Mouse (Mus musculus): ENCODE data around the gene Xpr1. TPM values are rescaled to one million over a fixed set of nuclear protein-coding genes. Genes with fewer than 3 reads are reported as not detected.
A peak's percentile ranks its signal among the peaks of the same experiment; 100 is the strongest.
"Not testable (repeated sequence)": the region's sequence is repeated elsewhere in the genome, so short reads cannot be mapped to it uniquely, and the experiment has no call there.

The Xpr1 gene
- polyA plus RNA-seq, 1 experiment = 6.7 TPM

DNA sequence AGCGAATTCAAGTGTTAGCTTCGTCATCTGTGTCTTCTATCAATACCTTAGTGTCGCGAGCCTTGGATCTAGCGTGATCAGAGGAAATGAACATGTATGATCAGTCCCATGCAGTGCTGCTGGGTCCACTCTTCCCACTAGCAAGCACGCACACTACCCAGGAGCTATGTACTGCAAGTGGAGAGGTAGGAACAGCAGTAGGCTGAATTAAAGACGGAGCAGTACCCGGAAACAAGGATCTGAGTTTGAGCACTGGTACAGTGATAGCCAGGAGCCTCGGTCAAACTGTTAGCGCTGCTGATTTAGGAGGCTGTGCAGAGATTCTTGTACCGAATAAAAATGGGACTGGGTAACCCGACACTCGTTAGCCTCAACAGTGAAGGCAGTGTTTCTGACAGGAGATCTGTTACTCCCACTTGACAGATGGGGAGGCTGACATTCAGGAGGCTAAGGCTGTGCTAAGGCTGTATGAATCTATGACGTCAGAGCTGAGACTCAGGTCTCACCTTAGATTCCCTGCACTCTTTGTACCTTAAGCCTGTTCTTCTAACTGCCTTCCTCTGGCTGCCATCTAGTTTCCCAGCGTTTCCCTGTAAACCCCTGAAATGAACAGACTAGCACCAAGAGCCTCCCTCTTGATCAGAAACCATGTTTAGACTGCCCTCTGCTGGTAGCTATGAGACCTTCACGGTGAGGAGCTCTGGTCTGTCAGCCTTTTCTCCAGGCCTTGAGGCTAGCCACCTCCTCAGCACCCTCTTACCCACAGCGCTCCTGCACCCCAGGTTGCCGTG, 136.0 kb downstream of the Xpr1 start:
- Histone ChIP-seq H3K36me3 (ENCODE audit: control insufficient read depth, insufficient read depth, low read length) (peaks cover 20% of the 10 kb centered on the region), H3K27ac (ENCODE audit: insufficient read depth, low read depth, low read length) (no peak overlapping the region), H3K4me1 (ENCODE audit: control insufficient read depth, insufficient read depth, insufficient read length, low read length) (peaks cover 3% of the 10 kb centered on the region), H3K27me3 (ENCODE audit: control insufficient read depth, insufficient read depth, low read length) (no peaks in the 10 kb centered on the region), H3K4me3 (ENCODE audit: low read depth, low read length) (no peak overlapping the region)
- 70% methylated on average over 18 of the region's 18 CpGs for WGBS
- TF ChIP-seq POLR2A (IDR thresholded peaks at IDR 0.05; ENCODE audit: low read depth, low read length) (no peak), CTCF (IDR thresholded peaks at IDR 0.05; ENCODE audit: extremely low read depth, insufficient read length, insufficient replicate concordance, low read depth, low read length) (peak; percentile 65; the same call in 1 of the 2 replicates)

- no peak overlapping the region for H3K4me3 ChIP-seq (ENCODE audit: low read depth, low read length)
- WGBS = 92% methylated on average over 10 of the region's 10 CpGs
- H3K4me1 ChIP-seq (ENCODE audit: control insufficient read depth, insufficient read depth, insufficient read length, low read length) = peaks cover 6% of the 10 kb centered on the region
- no peaks in the 10 kb centered on the region for H3K27me3 ChIP-seq (ENCODE audit: control insufficient read depth, insufficient read depth, low read length)
- no peak overlapping the region for H3K27ac ChIP-seq (ENCODE audit: insufficient read depth, low read depth, low read length)
- peaks cover 17% of the 10 kb centered on the region for H3K36me3 ChIP-seq (ENCODE audit: control insufficient read depth, insufficient read depth, low read length)
- TF ChIP-seq POLR2A (IDR thresholded peaks at IDR 0.05; ENCODE audit: low read depth, low read length) = no peak
- no peak for TF ChIP-seq CTCF (IDR thresholded peaks at IDR 0.05; ENCODE audit: extremely low read depth, insufficient read length, insufficient replicate concordance, low read depth, low read length)
These were observed 136.9 kb downstream of the Xpr1 start for GRCm38 (mm10) chr1:155280306-155280705.

DNA sequence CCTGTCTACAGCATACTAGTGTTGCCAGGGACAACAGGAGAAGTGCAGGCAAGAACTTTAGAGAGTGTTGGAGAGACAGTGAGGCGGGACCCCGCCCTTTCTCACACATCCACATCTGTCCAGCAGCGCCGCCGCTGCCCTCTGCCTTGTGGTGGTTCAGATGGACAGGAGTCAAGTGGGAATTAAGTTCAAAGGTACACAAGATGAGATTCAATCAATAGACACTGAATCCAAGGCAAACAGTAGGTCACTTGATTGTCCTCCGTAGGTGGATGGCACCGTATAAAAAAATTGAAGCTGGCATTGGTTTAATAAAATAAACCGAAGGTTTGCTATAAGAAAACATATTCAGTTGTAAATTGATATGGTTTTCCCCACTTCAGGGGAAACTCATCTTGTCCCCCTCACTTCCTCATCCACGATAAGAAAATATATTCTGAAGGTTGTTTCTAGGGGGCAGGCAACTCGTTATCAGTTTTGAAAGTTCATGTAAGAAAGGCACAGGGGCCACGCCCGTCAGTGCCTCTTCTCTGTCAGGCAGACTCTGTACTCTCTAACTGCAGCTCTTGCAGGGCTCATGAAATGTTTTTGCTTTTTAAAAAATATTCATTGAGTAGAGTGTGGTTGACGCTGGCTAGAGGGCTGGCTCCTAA, 140.7 kb downstream of the Xpr1 start:
- Histone ChIP-seq H3K27ac (ENCODE audit: insufficient read depth, low read depth, low read length) (no peak overlapping the region), H3K36me3 (ENCODE audit: control insufficient read depth, insufficient read depth, low read length) (peaks cover 2% of the 10 kb centered on the region; the same call in 1 of the 2 replicates), H3K27me3 (ENCODE audit: control insufficient read depth, insufficient read depth, low read length) (no peaks in the 10 kb centered on the region), H3K4me1 (ENCODE audit: control insufficient read depth, insufficient read depth, insufficient read length, low read length) (peaks cover 6% of the 10 kb centered on the region), H3K4me3 (ENCODE audit: low read depth, low read length) (no peak overlapping the region)
- no peak for TF ChIP-seq POLR2A (IDR thresholded peaks at IDR 0.05; ENCODE audit: low read depth, low read length)
- no peak for TF ChIP-seq CTCF (IDR thresholded peaks at IDR 0.05; ENCODE audit: extremely low read depth, insufficient read length, insufficient replicate concordance, low read depth, low read length)
- 43% methylated on average over 13 of the region's 13 CpGs for WGBS

GRCm38 (mm10) chr1:155275793-155276192, 141.4 kb downstream of the Xpr1 start:
- Histone ChIP-seq H3K36me3 (ENCODE audit: control insufficient read depth, insufficient read depth, low read length) (peaks cover 2% of the 10 kb centered on the region; the same call in 1 of the 2 replicates), H3K27me3 (ENCODE audit: control insufficient read depth, insufficient read depth, low read length) (no peaks in the 10 kb centered on the region), H3K27ac (ENCODE audit: insufficient read depth, low read depth, low read length) (no peak overlapping the region), H3K4me3 (ENCODE audit: low read depth, low read length) (no peak overlapping the region), H3K4me1 (ENCODE audit: control insufficient read depth, insufficient read depth, insufficient read length, low read length) (peaks cover 6% of the 10 kb centered on the region)
- WGBS = 77% methylated on average over 4 of the region's 4 CpGs
- no peak for TF ChIP-seq POLR2A (IDR thresholded peaks at IDR 0.05; ENCODE audit: low read depth, low read length)
- TF ChIP-seq CTCF (IDR thresholded peaks at IDR 0.05; ENCODE audit: extremely low read depth, insufficient read length, insufficient replicate concordance, low read depth, low read length) = no peak

GRCm38 (mm10) chr1:155274976-155275375, 142.2 kb downstream of the Xpr1 start:
- Histone ChIP-seq H3K4me1 (ENCODE audit: control insufficient read depth, insufficient read depth, insufficient read length, low read length) (peaks cover 6% of the 10 kb centered on the region), H3K36me3 (ENCODE audit: control insufficient read depth, insufficient read depth, low read length) (peaks cover 2% of the 10 kb centered on the region; the same call in 1 of the 2 replicates), H3K4me3 (ENCODE audit: low read depth, low read length) (no peak overlapping the region), H3K27me3 (ENCODE audit: control insufficient read depth, insufficient read depth, low read length) (no peaks in the 10 kb centered on the region), H3K27ac (ENCODE audit: insufficient read depth, low read depth, low read length) (no peak overlapping the region)
- TF ChIP-seq POLR2A (IDR thresholded peaks at IDR 0.05; ENCODE audit: low read depth, low read length) (no peak), CTCF (IDR thresholded peaks at IDR 0.05; ENCODE audit: extremely low read depth, insufficient read length, insufficient replicate concordance, low read depth, low read length) (no peak)
- WGBS = 70% methylated on average over 3 of the region's 3 CpGs

- no peak for TF ChIP-seq POLR2A (IDR thresholded peaks at IDR 0.05; ENCODE audit: low read depth, low read length)
- no peak for TF ChIP-seq CTCF (IDR thresholded peaks at IDR 0.05; ENCODE audit: extremely low read depth, insufficient read length, insufficient replicate concordance, low read depth, low read length)
- H3K27ac ChIP-seq (ENCODE audit: insufficient read depth, low read depth, low read length) = no peak overlapping the region
- no peak overlapping the region for H3K4me3 ChIP-seq (ENCODE audit: low read depth, low read length)
- H3K4me1 ChIP-seq (ENCODE audit: control insufficient read depth, insufficient read depth, insufficient read length, low read length) = peaks cover 6% of the 10 kb centered on the region
- H3K36me3 ChIP-seq (ENCODE audit: control insufficient read depth, insufficient read depth, low read length) = no peaks in the 10 kb centered on the region
- 89% methylated on average over 4 of the region's 4 CpGs for WGBS
- H3K27me3 ChIP-seq (ENCODE audit: control insufficient read depth, insufficient read depth, low read length) = no peaks in the 10 kb centered on the region
These were observed 144.3 kb downstream of the Xpr1 start for GRCm38 (mm10) chr1:155272953-155273352.

GRCm38 (mm10) chr1:155262496-155262895, 154.7 kb downstream of the Xpr1 start:
- not testable (repeated sequence) for H3K4me3 ChIP-seq (ENCODE audit: low read depth, low read length); H3K27me3 ChIP-seq (ENCODE audit: control insufficient read depth, insufficient read depth, low read length); H3K27ac ChIP-seq (ENCODE audit: insufficient read depth, low read depth, low read length); H3K36me3 ChIP-seq (ENCODE audit: control insufficient read depth, insufficient read depth, low read length); H3K4me1 ChIP-seq (ENCODE audit: control insufficient read depth, insufficient read depth, insufficient read length, low read length)
- WGBS = 90% methylated on average over 10 of the region's 10 CpGs

Measured in small intestine, adult 2 months (tissue).